Mouse (Mus musculus): ENCODE results near the gene Adgrg3. TPM values are rescaled to one million over a fixed set of nuclear protein-coding genes. Genes with fewer than 3 reads are reported as not detected.

Gene Adgrg3
- total RNA-seq, 2 experiments from 2014 or later: 20.4 to 44.1 TPM

GRCm38 (mm10) chr8:94991454-94991994, 26.0 kb upstream of the Adgrg3 start:
- peak; percentile 31; the same call in 1 of the 2 replicates for ATAC-seq (replicated peaks; ENCODE audit: low FRiP score, low TSS enrichment, poor library complexity, severe bottlenecking)

- ATAC-seq (replicated peaks; ENCODE audit: low FRiP score, low TSS enrichment, poor library complexity, severe bottlenecking): no peak
Measured at GRCm38 (mm10) chr8:94992010-94992409, 25.5 kb upstream of the Adgrg3 start.

GRCm38 (mm10) chr8:94992534-94992933, 25.0 kb upstream of the Adgrg3 start:
- no peak for ATAC-seq (replicated peaks; ENCODE audit: low FRiP score, low TSS enrichment, poor library complexity, severe bottlenecking)

DNA sequence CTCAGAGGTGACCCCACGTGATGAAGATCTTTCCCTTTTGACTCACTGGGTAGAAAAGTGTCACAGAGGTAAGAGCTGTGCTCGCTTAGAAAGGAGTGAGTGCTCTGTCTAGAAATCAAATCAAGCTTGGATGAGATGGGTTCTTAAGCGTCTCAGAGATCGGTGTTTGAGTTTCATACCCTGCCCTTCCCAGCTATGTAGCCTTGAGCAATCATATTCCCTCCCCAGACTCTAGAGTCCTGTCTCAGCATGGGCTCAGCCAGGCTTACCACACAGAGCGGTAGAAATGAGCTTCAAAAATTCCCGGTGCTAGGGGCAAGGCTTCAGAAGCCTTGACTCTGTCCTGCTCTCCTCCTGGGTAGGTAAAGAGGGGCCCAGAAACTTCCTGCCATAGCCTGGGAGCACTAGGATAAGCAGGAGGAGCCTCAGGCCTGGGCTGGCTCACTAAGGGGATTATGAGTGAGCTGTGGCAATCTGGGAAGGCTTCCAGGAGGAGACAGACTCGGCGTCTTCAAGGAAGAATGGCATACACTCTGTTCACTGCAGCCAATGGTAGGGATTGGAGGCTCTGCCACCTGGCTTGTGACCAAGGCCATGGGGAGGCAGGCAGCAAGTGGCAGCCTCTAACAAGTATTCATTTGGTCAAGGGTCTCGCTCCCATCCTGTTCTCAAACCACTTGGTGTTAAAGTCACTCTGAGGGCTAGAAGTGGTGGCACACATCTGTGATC, 24.3 kb upstream of the Adgrg3 start:
- no peak for ATAC-seq (replicated peaks; ENCODE audit: low FRiP score, low TSS enrichment, poor library complexity, severe bottlenecking)

- no peak for ATAC-seq (replicated peaks; ENCODE audit: low FRiP score, low TSS enrichment, poor library complexity, severe bottlenecking)
Measured at GRCm38 (mm10) chr8:94994006-94994405, 23.5 kb upstream of the Adgrg3 start.

DNA sequence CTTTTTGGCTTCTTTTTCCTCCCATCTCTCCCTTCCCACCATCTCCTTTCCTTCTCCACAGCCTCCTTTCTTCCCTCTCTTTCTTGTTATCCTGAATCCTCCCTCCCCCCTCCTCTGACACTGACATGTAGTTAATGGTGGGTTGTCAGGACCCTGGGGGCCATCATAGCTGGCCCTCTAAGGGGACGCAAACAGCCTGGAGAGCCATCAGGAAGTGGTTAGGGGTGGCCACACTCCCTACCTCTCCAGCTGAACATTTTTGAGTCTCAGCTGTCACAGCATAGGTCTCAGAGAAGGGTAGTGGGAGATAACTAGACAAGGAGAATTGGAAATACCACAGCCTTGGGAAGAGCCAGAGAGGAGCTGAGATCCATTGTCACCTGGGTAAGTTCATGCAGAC, 23.0 kb upstream of the Adgrg3 start:
- ATAC-seq (replicated peaks; ENCODE audit: low FRiP score, low TSS enrichment, poor library complexity, severe bottlenecking): no peak

GRCm38 (mm10) chr8:94995336-94995893, 22.1 kb upstream of the Adgrg3 start:
- ATAC-seq (replicated peaks; ENCODE audit: low FRiP score, low TSS enrichment, poor library complexity, severe bottlenecking): no peak

DNA sequence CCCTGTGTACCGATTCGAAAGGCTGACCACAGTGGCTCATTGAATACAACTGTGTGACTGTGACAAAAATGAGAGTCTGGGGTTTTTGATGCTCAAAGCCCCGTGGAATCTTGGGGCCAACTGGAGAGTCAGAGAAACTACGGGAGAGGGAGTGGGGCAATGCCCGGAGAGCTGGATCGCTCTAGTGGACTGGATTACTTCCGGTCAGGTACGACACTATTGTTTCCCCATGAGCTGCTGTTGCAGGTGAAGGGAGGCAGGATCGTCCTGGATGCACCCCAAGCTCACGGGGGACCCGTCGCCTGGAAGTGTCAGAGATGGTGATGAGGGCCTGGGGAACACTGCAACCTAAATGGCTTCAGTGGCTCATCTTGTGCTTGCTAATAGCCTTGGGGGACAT, 21.5 kb upstream of the Adgrg3 start:
- no peak for ATAC-seq (replicated peaks; ENCODE audit: low FRiP score, low TSS enrichment, poor library complexity, severe bottlenecking)

GRCm38 (mm10) chr8:94996899-94997856, 20.3 kb upstream of the Adgrg3 start:
- ATAC-seq (replicated peaks; ENCODE audit: low FRiP score, low TSS enrichment, poor library complexity, severe bottlenecking): no peak

- no peak for ATAC-seq (replicated peaks; ENCODE audit: low FRiP score, low TSS enrichment, poor library complexity, severe bottlenecking)
Measured at GRCm38 (mm10) chr8:94997857-94998243, 19.6 kb upstream of the Adgrg3 start.

DNA sequence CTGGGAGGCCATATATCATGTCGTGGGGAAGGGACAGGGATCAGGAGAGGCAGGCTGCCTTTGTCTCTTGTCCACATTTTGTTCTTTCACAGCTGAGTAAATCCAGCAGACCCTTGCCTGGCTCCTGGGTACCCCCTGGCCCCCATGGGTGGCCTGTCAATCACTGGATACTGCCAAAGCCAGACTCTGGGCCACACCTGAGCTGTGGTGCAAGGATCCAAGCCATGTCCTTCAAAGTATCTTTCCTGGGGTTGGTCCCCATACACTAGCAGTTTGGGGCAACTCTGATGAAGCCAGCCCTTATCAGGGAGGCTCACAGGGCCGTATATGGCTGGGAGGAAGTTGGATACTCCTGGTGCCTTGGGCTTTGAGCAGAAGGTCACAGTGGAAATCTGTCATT, 19.1 kb upstream of the Adgrg3 start:
- ATAC-seq (replicated peaks; ENCODE audit: low FRiP score, low TSS enrichment, poor library complexity, severe bottlenecking): no peak

- ATAC-seq (replicated peaks; ENCODE audit: low FRiP score, low TSS enrichment, poor library complexity, severe bottlenecking): no peak
Measured at GRCm38 (mm10) chr8:94999004-94999403, 18.5 kb upstream of the Adgrg3 start.

GRCm38 (mm10) chr8:94999956-95000355, 17.5 kb upstream of the Adgrg3 start:
- no peak for ATAC-seq (replicated peaks; ENCODE audit: low FRiP score, low TSS enrichment, poor library complexity, severe bottlenecking)

DNA sequence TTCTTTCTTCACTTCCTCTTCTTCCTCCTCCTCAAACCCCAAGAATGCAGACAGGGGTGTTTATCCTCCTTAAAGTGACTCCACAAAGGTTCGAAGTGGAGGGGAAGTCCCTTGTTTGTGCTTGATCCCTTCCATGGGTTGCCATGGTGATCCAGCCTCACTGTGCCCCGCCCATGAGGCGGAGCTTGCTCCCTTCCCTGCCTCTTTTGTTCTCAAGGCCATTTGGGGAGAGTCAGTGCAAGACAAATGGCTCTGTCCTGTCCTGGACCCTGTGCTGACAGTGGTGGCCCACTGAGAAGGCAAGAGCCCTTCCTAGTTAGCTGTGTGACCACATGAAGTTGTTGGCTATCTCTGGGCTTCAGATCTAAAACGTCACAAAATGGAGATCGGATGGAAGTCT, 16.8 kb upstream of the Adgrg3 start:
- peak; percentile 54 for ATAC-seq (replicated peaks; ENCODE audit: low FRiP score, low TSS enrichment, poor library complexity, severe bottlenecking)

DNA sequence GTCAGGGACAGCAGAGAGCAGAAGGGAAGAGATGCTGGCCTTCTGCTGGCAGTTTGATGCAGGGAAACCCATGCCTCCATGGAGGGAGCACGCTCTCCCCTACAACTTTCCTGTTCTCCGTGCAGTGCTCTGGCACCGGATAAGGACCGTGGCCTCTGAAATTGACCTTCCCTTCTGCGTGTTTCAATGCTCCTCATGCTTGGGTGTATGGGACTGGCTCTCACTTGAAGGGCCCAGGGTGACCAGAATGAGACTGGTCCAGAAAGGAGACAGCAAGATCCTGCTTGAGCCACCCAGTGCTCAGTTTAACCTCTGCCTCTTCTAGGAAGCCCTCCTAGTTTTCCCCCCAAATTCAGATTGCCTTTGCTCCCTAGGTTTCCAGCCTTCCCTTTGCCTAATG, 16.3 kb upstream of the Adgrg3 start:
- no peak for ATAC-seq (replicated peaks; ENCODE audit: low FRiP score, low TSS enrichment, poor library complexity, severe bottlenecking)

DNA sequence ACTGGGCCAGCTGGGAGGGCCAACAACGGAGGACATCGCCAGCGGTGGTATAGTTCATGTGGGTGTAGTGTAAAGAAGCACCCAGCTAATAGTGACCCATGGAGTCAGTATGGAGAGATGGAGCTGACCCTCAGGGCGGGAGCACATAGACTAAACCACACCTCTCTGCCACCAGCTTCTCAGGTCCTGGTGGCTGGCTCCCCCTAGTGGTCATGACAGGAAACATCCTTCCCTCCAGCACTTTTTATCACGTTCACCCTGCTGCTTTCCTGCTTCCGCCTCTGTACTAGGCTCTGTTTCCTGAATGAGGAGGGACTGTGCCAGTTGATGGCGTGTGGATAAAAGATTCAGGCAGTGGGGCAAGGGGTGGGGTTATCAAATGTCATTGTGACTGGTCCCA, 15.8 kb upstream of the Adgrg3 start:
- ATAC-seq (replicated peaks; ENCODE audit: low FRiP score, low TSS enrichment, poor library complexity, severe bottlenecking): peak; percentile 72

DNA sequence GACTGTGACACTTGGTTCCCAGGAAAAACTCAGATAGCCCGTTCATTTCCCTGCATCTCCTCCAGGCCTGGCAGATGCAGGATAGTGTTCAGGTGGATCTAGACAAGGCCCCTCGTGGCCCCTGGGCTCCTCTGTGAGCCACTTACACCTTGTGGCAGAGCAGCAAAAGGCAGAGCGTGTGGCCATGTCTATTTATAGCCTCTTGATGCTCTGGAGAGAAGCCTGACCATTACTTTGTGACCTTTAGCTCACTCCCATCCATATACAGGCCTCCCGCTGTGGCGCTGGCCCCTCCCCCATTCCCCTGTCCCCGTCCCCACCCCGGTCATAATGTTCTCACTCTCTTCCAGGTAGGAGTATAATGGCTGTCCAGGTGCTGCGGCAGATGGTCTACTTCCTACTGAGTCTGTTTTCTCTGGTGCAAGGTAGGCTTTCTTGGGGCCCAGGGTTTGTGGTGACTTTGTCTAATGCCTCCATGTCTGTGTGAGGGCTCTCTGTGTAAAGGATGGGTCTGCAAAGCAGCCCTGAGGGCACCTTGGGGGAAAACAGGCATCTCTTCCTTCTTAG, 15.3 kb upstream of the Adgrg3 start:
- ATAC-seq (replicated peaks; ENCODE audit: low FRiP score, low TSS enrichment, poor library complexity, severe bottlenecking): no peak

DNA sequence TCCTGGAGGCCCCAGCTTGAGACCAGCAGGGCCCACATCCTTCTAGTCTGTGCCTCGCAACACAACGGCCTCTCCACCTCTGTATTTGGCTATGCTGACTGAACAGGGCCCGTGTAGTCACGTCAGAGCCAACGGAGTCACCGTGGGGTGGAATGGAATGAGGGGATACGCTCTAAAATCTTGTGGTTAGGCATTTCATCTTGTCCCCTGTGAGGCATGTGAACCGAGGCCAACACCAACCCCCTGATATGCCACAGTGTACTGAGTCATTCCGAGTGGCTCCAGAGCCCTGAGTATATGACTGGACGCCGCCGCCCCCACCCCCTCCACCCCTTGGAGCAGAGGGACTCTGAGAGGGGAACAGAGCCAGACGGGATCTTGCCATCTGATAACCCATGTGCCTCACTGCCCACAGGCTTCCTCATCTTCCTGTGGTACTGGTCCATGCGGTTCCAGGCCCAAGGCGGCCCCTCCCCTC, 5.0 kb upstream of the Adgrg3 start:
- no peak for ATAC-seq (replicated peaks; ENCODE audit: low FRiP score, low TSS enrichment, poor library complexity, severe bottlenecking)

DNA sequence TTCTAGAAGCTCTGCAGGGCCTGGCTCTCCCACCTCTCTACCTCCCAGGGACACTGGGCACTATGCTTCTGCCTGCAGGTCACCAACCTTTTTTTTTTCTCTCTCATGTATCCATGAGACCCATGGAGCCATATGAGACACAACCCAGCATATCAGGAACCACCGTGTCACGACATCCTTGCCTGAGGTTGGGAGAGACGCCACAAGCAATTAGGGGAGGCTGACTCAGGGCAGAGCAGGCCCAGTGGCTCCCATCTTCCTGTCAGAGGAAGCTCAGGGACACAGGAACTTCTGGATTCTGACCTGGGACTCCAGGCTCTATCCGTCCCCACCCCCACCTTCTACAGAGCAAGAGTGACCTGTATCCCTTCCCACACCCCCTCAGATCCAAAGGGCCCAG, 1.6 kb upstream of the Adgrg3 start:
- no peak for ATAC-seq (replicated peaks; ENCODE audit: low FRiP score, low TSS enrichment, poor library complexity, severe bottlenecking)

DNA sequence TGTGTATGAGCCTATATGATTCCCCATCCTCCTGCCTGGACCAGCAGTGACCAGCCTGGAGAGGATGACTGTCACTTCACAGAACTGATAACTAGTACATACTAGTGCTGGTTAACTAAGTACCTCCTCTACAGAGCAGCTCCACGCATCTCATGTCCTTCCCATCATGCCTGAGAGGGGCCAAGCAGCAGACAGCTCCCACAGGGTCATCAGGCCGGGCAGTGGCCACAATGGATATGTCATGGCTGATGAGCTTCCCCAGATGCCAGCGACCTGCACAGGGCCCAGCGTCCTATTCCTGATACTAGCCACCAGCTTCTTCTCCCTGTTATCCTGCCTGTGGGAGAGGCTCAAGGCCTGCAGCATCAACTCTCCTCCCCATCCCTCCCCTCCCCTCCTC, 808 bp upstream of the Adgrg3 start:
- ATAC-seq (replicated peaks; ENCODE audit: low FRiP score, low TSS enrichment, poor library complexity, severe bottlenecking): no peak
